Mouse (Mus musculus) ZHBTc4 (cell line): ENCODE measurements around the gene Ly6g6d.

Experiments used
- DNase-seq: peaks from one replicate; pipeline ENCODE4 v3.0.0-alpha.2; 2011; ENCODE audit warnings: low read depth, low spot score

Gene Ly6g6d

GRCm38 (mm10) chr17:35024261-35024660 lies 53.6 kb downstream of the Ly6g6d start:
- no peak for DNase-seq

DNA sequence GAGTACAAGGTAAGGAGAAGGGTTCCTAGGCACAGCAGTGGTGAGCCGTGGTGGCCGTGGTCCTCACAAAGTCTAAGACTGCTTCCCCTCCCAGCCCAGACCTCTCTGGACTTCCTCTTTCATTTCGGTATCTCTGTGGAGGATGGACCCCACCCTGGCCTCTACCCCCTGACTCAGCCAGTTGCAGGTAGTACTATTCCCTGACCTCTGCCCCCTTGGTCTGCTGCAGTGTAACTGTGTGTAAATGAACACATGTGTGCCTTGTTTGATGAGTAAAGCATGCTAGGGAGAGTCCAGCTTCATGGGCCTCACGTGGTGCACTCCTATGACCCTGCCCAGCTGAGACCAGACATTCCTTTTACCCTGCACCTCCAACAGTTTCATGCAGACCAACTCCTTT lies 54.1 kb downstream of the Ly6g6d start:
- no peak for DNase-seq

DNA sequence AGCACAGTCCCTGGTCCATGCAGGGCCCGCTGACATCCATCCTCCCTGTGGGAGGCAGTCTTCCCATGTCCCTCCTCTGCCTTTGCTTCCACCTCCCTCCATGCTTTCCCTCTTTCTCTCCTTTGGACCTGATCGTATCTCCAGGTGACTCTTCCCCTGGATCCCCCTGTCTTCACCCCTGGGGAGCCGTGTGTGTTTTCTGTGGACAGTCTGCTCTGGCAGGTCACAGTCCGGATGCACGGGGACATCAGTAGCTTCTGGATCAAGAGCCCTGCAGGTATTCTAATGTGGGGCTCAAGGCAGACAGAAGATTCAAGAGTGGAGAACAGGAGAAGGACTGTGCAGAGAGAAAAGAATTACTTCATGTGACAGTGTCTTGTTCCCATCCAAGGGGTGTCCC lies 54.6 kb downstream of the Ly6g6d start:
- DNase-seq: no peak

DNA sequence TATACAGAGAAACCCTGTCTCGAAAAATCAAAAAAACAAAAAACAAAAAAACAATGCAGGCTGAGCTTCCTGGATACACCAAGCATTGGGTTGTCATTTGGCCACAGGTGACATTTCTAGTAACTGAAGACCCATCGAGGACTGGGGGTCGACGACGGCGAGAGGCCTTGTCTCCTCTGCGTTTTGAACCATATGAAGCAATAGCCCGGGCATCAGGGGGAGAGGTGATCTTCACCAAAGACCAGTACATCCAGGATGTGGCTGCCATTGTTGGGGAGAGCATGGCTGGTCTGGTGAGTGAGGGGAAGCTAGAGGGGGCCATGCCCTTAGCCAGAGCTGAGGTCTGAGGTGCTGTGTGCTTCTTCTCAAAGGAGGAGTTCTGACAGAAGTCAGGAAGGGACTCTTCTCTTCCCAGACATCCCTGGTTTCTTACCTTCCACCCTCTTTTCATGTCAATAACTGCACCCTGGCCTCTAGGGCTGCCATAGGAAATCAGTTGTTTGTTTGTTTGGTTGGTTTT lies 55.3 kb downstream of the Ly6g6d start:
- no peak for DNase-seq

DNA sequence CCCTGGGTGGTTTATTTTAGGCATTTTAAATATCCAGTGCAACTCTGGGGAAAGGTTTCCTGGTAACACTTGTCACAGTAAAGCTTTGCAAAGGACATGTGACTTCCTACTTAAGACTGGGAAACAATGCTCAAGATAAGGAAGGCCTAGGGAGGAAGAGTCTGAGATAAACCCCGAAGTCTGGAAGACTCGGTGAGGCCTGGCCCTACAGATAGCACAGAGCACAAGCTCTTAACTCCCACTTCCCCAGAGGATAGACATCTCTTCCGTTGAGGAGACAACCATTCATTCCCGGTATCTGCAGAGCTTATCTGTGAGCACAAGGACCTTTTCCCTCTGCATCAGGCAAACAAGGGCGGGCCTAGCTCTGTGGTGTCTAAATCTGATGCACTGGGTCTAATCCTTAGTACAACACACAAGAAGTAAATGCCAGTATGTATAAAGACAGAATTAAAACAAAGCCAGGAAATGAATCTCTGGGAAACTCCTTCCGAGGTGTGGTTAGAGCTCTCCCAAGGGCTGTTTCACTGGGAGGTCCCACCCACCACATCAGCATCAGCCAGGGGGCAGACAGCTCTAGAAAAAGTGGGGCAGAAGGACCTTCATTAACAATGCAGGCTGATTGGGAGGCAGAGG lies 55.9 kb downstream of the Ly6g6d start:
- DNase-seq: no peak
